Mouse (Mus musculus) forebrain, postnatal 0 days (tissue): ENCODE measurements around the gene Atp4a. TPM values are rescaled to one million over a fixed set of nuclear protein-coding genes. Genes with fewer than 3 reads are reported as not detected.
A peak's percentile ranks its signal among the peaks of the same experiment; 100 is the strongest.

Experiments used
- ATAC-seq: fragments of 200-750 bp; cut with Nextera tagmentation; 2 replicates; pipeline ENCODE4 v1.8.0; 2017; ENCODE audit warnings: mild to moderate bottlenecking, moderate library complexity
- DNase-seq: peaks from one replicate; pipeline ENCODE4 v3.0.0-alpha.2; 2015
- H3K27ac ChIP-seq: fragments of 300-500 bp; sonication (generic); 2 replicates; pipeline ENCODE4 v1.5.1; 2014; ENCODE audit warnings: low read depth, mild to moderate bottlenecking, antibody characterized with exemption, low read length, moderate library complexity, mixed read lengths
- H3K27me3 ChIP-seq: fragments of 300-500 bp; sonication (generic); 2 replicates; pipeline ENCODE4 v1.6.1; 2014; ENCODE audit warnings: mild to moderate bottlenecking, low read length, mixed read lengths; ENCODE audit not compliant: insufficient read depth
- H3K36me3 ChIP-seq: fragments of 300-500 bp; sonication (generic); 2 replicates; pipeline ENCODE4 v1.6.1; 2014; ENCODE audit warnings: mild to moderate bottlenecking, moderate library complexity; ENCODE audit not compliant: insufficient read depth
- H3K4me1 ChIP-seq: fragments of 300-500 bp; sonication (generic); 2 replicates; pipeline ENCODE4 v1.6.1; 2014; ENCODE audit warnings: antibody characterized with exemption; ENCODE audit not compliant: insufficient read depth
- H3K4me2 ChIP-seq: fragments of 300-500 bp; sonication (generic); 2 replicates; pipeline ENCODE4 v1.6.1; 2014; ENCODE audit warnings: low read depth, mild to moderate bottlenecking, moderate library complexity
- H3K4me3 ChIP-seq: fragments of 300-500 bp; sonication (generic); 2 replicates; pipeline ENCODE4 v1.5.1; 2014; ENCODE audit warnings: low read depth, low read length, mixed read lengths
- H3K9ac ChIP-seq: fragments of 300-500 bp; sonication (generic); 2 replicates; pipeline ENCODE4 v1.6.1; 2014; ENCODE audit warnings: mild to moderate bottlenecking
- H3K9me3 ChIP-seq: fragments of 300-500 bp; sonication (generic); 2 replicates; pipeline ENCODE4 v1.6.1; 2016; ENCODE audit warnings: low read length
- CTCF ChIP-seq: sonication (generic); IDR thresholded peaks from 2 replicates; pipeline ENCODE4 v1.5.1; 2016; ENCODE audit warnings: antibody characterized with exemption, control low read depth, low read depth
- WGBS: fragments of 180-500 bp; shearing (Covaris S2); extraction: QIAGEN DNeasy Blood & Tissue Kit; methylation state at CpG from one replicate; pipeline ENCODE4 v1.1.7; 2014; 5-methylcytosine and 5-hydroxymethylcytosine counted together
- polyA plus RNA-seq: library from polyadenylated mRNA; unstranded; fragments of >200 nt; fragmentation: Nextera tagmentation; extraction: Ambion mirVana; gene quantifications from 2 replicates; pipeline ENCODE4 v1.2.1, GENCODE M21; 2015
- total RNA-seq: library from RNA; depleted of rRNA; stranded (reverse); fragments of >200 nt; gene quantifications from 2 replicates; pipeline ENCODE4 v1.2.3, GENCODE M21; 2014; rRNA removed

The Atp4a gene
- total and polyA plus RNA-seq, 2 experiments from 2014 or later = 2.0 to 4.7 TPM

- DNase-seq = no peak
- ATAC-seq = no peak
- no peak for TF ChIP-seq CTCF
- 79% methylated on average over 4 of the region's 4 CpGs for WGBS
- no peak overlapping the region for H3K9ac ChIP-seq
- H3K27ac ChIP-seq = no peak overlapping the region
- H3K9me3 ChIP-seq = no peaks in the 10 kb centered on the region
- H3K27me3 ChIP-seq = no peaks in the 10 kb centered on the region; the same call in none of the 2 replicates
- H3K4me3 ChIP-seq = no peak overlapping the region
- H3K4me2 ChIP-seq = no peak overlapping the region
- H3K36me3 ChIP-seq = peaks cover under 1% of the 10 kb centered on the region; the same call in 1 of the 2 replicates
- H3K4me1 ChIP-seq = no peaks in the 10 kb centered on the region
These were observed 49.9 kb downstream of the Atp4a start for GRCm38 (mm10) chr7:30761769-30762352.

GRCm38 (mm10) chr7:30763456-30763855 lies 51.4 kb downstream of the Atp4a start, which contains the start of gene Dmkn:
TSS of gene Dmkn (plus strand) at chr7:30763756.
- 31% methylated on average over 5 of the region's 5 CpGs for WGBS
- no peaks in the 10 kb centered on the region for H3K9me3 ChIP-seq
- no peak within 1 kb of the TSS for H3K27ac ChIP-seq
- ATAC-seq = no peak
- H3K4me3 ChIP-seq = no peak within 1 kb of the TSS
- no peak within 1 kb of the TSS for H3K9ac ChIP-seq
- no peaks in the 10 kb centered on the region for H3K4me1 ChIP-seq
- no peak for DNase-seq
- no peaks in the 10 kb centered on the region for H3K36me3 ChIP-seq
- TF ChIP-seq CTCF = no peak
- no peaks in the 10 kb centered on the region; the same call in none of the 2 replicates for H3K27me3 ChIP-seq
- H3K4me2 ChIP-seq = no peak within 1 kb of the TSS

DNA sequence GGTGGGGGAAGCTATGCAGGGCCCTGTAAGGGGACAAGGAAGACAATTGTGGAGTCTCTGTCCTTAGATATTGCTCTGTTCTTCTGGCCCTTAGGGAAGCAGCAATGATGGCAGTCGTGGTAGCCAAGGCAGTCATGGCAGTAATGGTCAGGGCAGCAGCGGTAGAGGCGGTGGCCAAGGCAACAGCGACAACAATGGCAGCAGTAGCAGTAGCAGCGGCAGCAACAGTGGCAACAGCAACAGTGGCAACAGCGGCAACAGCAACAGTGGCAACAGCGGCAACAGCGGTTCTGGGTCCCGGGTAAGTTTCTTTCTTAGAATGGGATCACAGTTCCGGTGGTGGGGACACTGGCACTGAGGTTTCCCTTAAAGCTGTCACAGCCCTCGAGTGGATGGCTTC lies 53.2 kb downstream of the Atp4a start:
- Histone ChIP-seq H3K9ac (no peak overlapping the region), H3K9me3 (no peaks in the 10 kb centered on the region), H3K27me3 (no peaks in the 10 kb centered on the region; the same call in none of the 2 replicates), H3K4me3 (no peak overlapping the region), H3K27ac (no peak overlapping the region), H3K4me2 (no peak overlapping the region), H3K4me1 (no peaks in the 10 kb centered on the region), H3K36me3 (no peaks in the 10 kb centered on the region)
- no peak for DNase-seq
- 43% methylated on average over 11 of the region's 11 CpGs for WGBS
- TF ChIP-seq CTCF = no peak
- ATAC-seq = peak; percentile 60; the same call in 1 of the 2 replicates

- ATAC-seq (no peak), DNase-seq (no peak)
- Histone ChIP-seq H3K27me3 (no peaks in the 10 kb centered on the region; the same call in none of the 2 replicates), H3K4me1 (no peaks in the 10 kb centered on the region), H3K4me3 (no peak overlapping the region), H3K9me3 (no peaks in the 10 kb centered on the region), H3K4me2 (no peak overlapping the region), H3K9ac (no peak overlapping the region), H3K36me3 (no peaks in the 10 kb centered on the region), H3K27ac (no peak overlapping the region)
- no peak for TF ChIP-seq CTCF
- WGBS = 91% methylated on average over 4 of the region's 4 CpGs
These were observed 54.4 kb downstream of the Atp4a start for GRCm38 (mm10) chr7:30766408-30766807.

GRCm38 (mm10) chr7:30769236-30769635 lies 57.2 kb downstream of the Atp4a start:
- Histone ChIP-seq H3K9ac (no peak overlapping the region), H3K36me3 (no peaks in the 10 kb centered on the region), H3K4me3 (no peak overlapping the region), H3K4me2 (no peak overlapping the region), H3K9me3 (no peaks in the 10 kb centered on the region), H3K27ac (no peak overlapping the region), H3K27me3 (no peaks in the 10 kb centered on the region; the same call in none of the 2 replicates), H3K4me1 (no peaks in the 10 kb centered on the region)
- TF ChIP-seq CTCF = no peak
- WGBS = 30% methylated on average over 9 of the region's 9 CpGs
- no peak for DNase-seq
- ATAC-seq = no peak

Other genes starting within 250 kb of the Atp4a start
Only the 30 nearest of the 31 such genes appear.
- gene Prodh2, start 218.6 kb upstream of the Atp4a start, total RNA-seq = not detected in 2 replicates
- not detected in 2 replicates for gene Prodh2, start 218.6 kb upstream of the Atp4a start, polyA plus RNA-seq
- 52.4 and 58.5 TPM in 2 replicates for gene Arhgap33, start 177.1 kb upstream of the Atp4a start, total RNA-seq
- gene Arhgap33, start 177.1 kb upstream of the Atp4a start, polyA plus RNA-seq = 128 and 145 TPM in 2 replicates
- 2.9 and 4.1 TPM in 2 replicates for gene Hspb6, start 160.0 kb upstream of the Atp4a start, total RNA-seq
- 12.7 and 14.0 TPM in 2 replicates for gene Hspb6, start 160.0 kb upstream of the Atp4a start, polyA plus RNA-seq
- 9.0 and 14.8 TPM in 2 replicates for gene Proser3, start 159.9 kb upstream of the Atp4a start, total RNA-seq
- gene Proser3, start 159.9 kb upstream of the Atp4a start, polyA plus RNA-seq = 2.2 and 3.8 TPM in 2 replicates
- 16.0 and 19.2 TPM in 2 replicates for gene Lin37, start 152.4 kb upstream of the Atp4a start, total RNA-seq
- 49.5 and 53.0 TPM in 2 replicates for gene Lin37, start 152.4 kb upstream of the Atp4a start, polyA plus RNA-seq
- gene U2af1l4, start 148.9 kb upstream of the Atp4a start, total RNA-seq = 48.8 and 74.3 TPM in 2 replicates
- 117 and 129 TPM in 2 replicates for gene U2af1l4, start 148.9 kb upstream of the Atp4a start, polyA plus RNA-seq
- 5.5 and 9.9 TPM in 2 replicates for gene Gm49396, start 148.9 kb upstream of the Atp4a start, total RNA-seq
- 3.4 and 5.3 TPM in 2 replicates for gene Gm49396, start 148.9 kb upstream of the Atp4a start, polyA plus RNA-seq
- 70.9 and 90.7 TPM in 2 replicates for gene Psenen, start 148.6 kb upstream of the Atp4a start, total RNA-seq
- 141 and 161 TPM in 2 replicates for gene Psenen, start 148.6 kb upstream of the Atp4a start, polyA plus RNA-seq
- gene Igflr1, start 146.8 kb upstream of the Atp4a start, total RNA-seq = 1.2 TPM in 1 of 2 replicates, not detected in the other
- gene Igflr1, start 146.8 kb upstream of the Atp4a start, polyA plus RNA-seq = 2.3 and 3.2 TPM in 2 replicates
- 31.2 and 31.5 TPM in 2 replicates for gene Kmt2b, start 123.5 kb upstream of the Atp4a start, total RNA-seq
- gene Kmt2b, start 123.5 kb upstream of the Atp4a start, polyA plus RNA-seq = 3.8 and 5.2 TPM in 2 replicates
- not detected in 2 replicates for gene Zbtb32, start 113.3 kb upstream of the Atp4a start, total RNA-seq
- gene Zbtb32, start 113.3 kb upstream of the Atp4a start, polyA plus RNA-seq = 0.08 and 0.17 TPM in 2 replicates
- gene Upk1a, start 99.4 kb upstream of the Atp4a start, total RNA-seq = 0.29 and 0.38 TPM in 2 replicates
- gene Upk1a, start 99.4 kb upstream of the Atp4a start, polyA plus RNA-seq = 0.42 and 0.62 TPM in 2 replicates
- 292 and 602 TPM in 2 replicates for gene Cox6b1, start 86.1 kb upstream of the Atp4a start, total RNA-seq
- 1,225 and 1,355 TPM in 2 replicates for gene Cox6b1, start 86.1 kb upstream of the Atp4a start, polyA plus RNA-seq
- not detected in 2 replicates for gene Etv2, start 76.4 kb upstream of the Atp4a start, total RNA-seq
- gene Etv2, start 76.4 kb upstream of the Atp4a start, polyA plus RNA-seq = not detected in 2 replicates
- 150 and 156 TPM in 2 replicates for gene Rbm42, start 61.9 kb upstream of the Atp4a start, total RNA-seq
- 148 and 160 TPM in 2 replicates for gene Rbm42, start 61.9 kb upstream of the Atp4a start, polyA plus RNA-seq
- 16.3 and 18.5 TPM in 2 replicates for gene Haus5, start 47.2 kb upstream of the Atp4a start, total RNA-seq
- gene Haus5, start 47.2 kb upstream of the Atp4a start, polyA plus RNA-seq = 17.7 and 18.3 TPM in 2 replicates
- not detected in 2 replicates for gene Pmis2, start 40.6 kb upstream of the Atp4a start, total RNA-seq
- not detected in 2 replicates for gene Pmis2, start 40.6 kb upstream of the Atp4a start, polyA plus RNA-seq
- gene 2200002J24Rik, start 13.3 kb upstream of the Atp4a start, total RNA-seq = not detected in 2 replicates
- gene 2200002J24Rik, start 13.3 kb upstream of the Atp4a start, polyA plus RNA-seq = not detected in 2 replicates
- gene Tmem147, start 17.3 kb downstream of the Atp4a start, total RNA-seq = 173 TPM in 2 replicates
- gene Tmem147, start 17.3 kb downstream of the Atp4a start, polyA plus RNA-seq = 290 and 328 TPM in 2 replicates
- gene Gapdhs, start 31.5 kb downstream of the Atp4a start, total RNA-seq = not detected in 2 replicates
- gene Gapdhs, start 31.5 kb downstream of the Atp4a start, polyA plus RNA-seq = 0.15 and 0.65 TPM in 2 replicates
- gene Sbsn, start 39.3 kb downstream of the Atp4a start, total RNA-seq = 2.8 and 4.6 TPM in 2 replicates
- gene Sbsn, start 39.3 kb downstream of the Atp4a start, polyA plus RNA-seq = 2.3 and 3.5 TPM in 2 replicates
- gene Dmkn, start 51.5 kb downstream of the Atp4a start, total RNA-seq = 2.2 and 5.2 TPM in 2 replicates
- 7.2 and 7.4 TPM in 2 replicates for gene Dmkn, start 51.5 kb downstream of the Atp4a start, polyA plus RNA-seq
- not detected in 2 replicates for gene Krtdap, start 75.7 kb downstream of the Atp4a start, total RNA-seq
- gene Krtdap, start 75.7 kb downstream of the Atp4a start, polyA plus RNA-seq = 1.4 and 1.5 TPM in 2 replicates
- gene Ffar2, start 111.6 kb downstream of the Atp4a start, total RNA-seq = not detected in 2 replicates
- 0.07 TPM in 1 of 2 replicates, not detected in the other for gene Ffar2, start 111.6 kb downstream of the Atp4a start, polyA plus RNA-seq
- not detected in 2 replicates for gene Ffar3, start 144.0 kb downstream of the Atp4a start, total RNA-seq
- gene Ffar3, start 144.0 kb downstream of the Atp4a start, polyA plus RNA-seq = 0.09 TPM in 1 of 2 replicates, not detected in the other
- gene Ffar1, start 149.4 kb downstream of the Atp4a start, total RNA-seq = 0.08 TPM in 1 of 2 replicates, not detected in the other
- gene Ffar1, start 149.4 kb downstream of the Atp4a start, polyA plus RNA-seq = not detected in 2 replicates
- gene Cd22, start 168.1 kb downstream of the Atp4a start, total RNA-seq = not detected in 2 replicates
- 0.10 TPM in 1 of 2 replicates, not detected in the other for gene Cd22, start 168.1 kb downstream of the Atp4a start, polyA plus RNA-seq
- 2.5 and 2.9 TPM in 2 replicates for gene Mag, start 202.7 kb downstream of the Atp4a start, total RNA-seq
- gene Mag, start 202.7 kb downstream of the Atp4a start, polyA plus RNA-seq = 2.7 and 3.6 TPM in 2 replicates
- not detected in 2 replicates for gene Hamp2, start 212.5 kb downstream of the Atp4a start, total RNA-seq
- not detected in 2 replicates for gene Hamp2, start 212.5 kb downstream of the Atp4a start, polyA plus RNA-seq
- not detected in 2 replicates for gene Hamp, start 231.8 kb downstream of the Atp4a start, total RNA-seq
- not detected in 2 replicates for gene Hamp, start 231.8 kb downstream of the Atp4a start, polyA plus RNA-seq